Mouse (Mus musculus): Measurements from ENCODE around the gene Lsm7. TPM values are rescaled to one million over a fixed set of nuclear protein-coding genes. Genes with fewer than 3 reads are reported as not detected.

Lsm7 gene
- polyA plus RNA-seq, 1 experiment from 2014 or later = 256 TPM

- H3K4me1 ChIP-seq (ENCODE audit: control insufficient read depth, insufficient read depth, low read length) = no peaks in the 10 kb centered on the region
- no peak overlapping the region for H3K4me2 ChIP-seq (ENCODE audit: low read length)
- no peaks in the 10 kb centered on the region for H3K9me3 ChIP-seq (ENCODE audit: control insufficient read depth, low read length)
- DNase-seq = no peak
- WGBS = 78% methylated on average over 2 of the region's 2 CpGs
- ATAC-seq (ENCODE audit: low FRiP score, low TSS enrichment) = no peak
- H3K9ac ChIP-seq (replicated peaks; ENCODE audit: low read length) = no peak overlapping the region
- no peaks in the 10 kb centered on the region for H3K36me3 ChIP-seq (ENCODE audit: control insufficient read depth, insufficient read depth, low read length)
- no peaks in the 10 kb centered on the region for H3K27me3 ChIP-seq (ENCODE audit: control insufficient read depth, insufficient read depth, low read length)
- no peak overlapping the region for H3K4me3 ChIP-seq (replicated peaks; ENCODE audit: low read depth, low read length)
- H3K27ac ChIP-seq (replicated peaks; ENCODE audit: low read depth, low read length) = no peak overlapping the region
Observed at GRCm38 (mm10) chr10:80880901-80881300, 25.9 kb upstream of the Lsm7 start.

GRCm38 (mm10) chr10:80880131-80880641 lies 25.2 kb upstream of the Lsm7 start:
- Histone ChIP-seq H3K27ac (replicated peaks; ENCODE audit: low read depth, low read length) (no peak overlapping the region), H3K36me3 (ENCODE audit: control insufficient read depth, insufficient read depth, low read length) (no peaks in the 10 kb centered on the region), H3K4me2 (ENCODE audit: low read length) (no peak overlapping the region), H3K4me3 (replicated peaks; ENCODE audit: low read depth, low read length) (no peak overlapping the region), H3K4me1 (ENCODE audit: control insufficient read depth, insufficient read depth, low read length) (no peaks in the 10 kb centered on the region), H3K9ac (replicated peaks; ENCODE audit: low read length) (no peak overlapping the region), H3K27me3 (ENCODE audit: control insufficient read depth, insufficient read depth, low read length) (no peaks in the 10 kb centered on the region), H3K9me3 (ENCODE audit: control insufficient read depth, low read length) (no peaks in the 10 kb centered on the region)
- DNase-seq (peak; percentile 71), ATAC-seq (ENCODE audit: low FRiP score, low TSS enrichment) (peak; percentile 48; the same call in 1 of the 2 replicates)
- WGBS = 18% methylated on average over 5 of the region's 5 CpGs

GRCm38 (mm10) chr10:80876594-80876993 lies 21.6 kb upstream of the Lsm7 start:
- no peak overlapping the region for H3K27ac ChIP-seq (replicated peaks; ENCODE audit: low read depth, low read length)
- no peaks in the 10 kb centered on the region for H3K4me1 ChIP-seq (ENCODE audit: control insufficient read depth, insufficient read depth, low read length)
- DNase-seq = no peak
- WGBS = 35% methylated on average over 3 of the region's 3 CpGs
- no peak overlapping the region for H3K9ac ChIP-seq (replicated peaks; ENCODE audit: low read length)
- H3K36me3 ChIP-seq (ENCODE audit: control insufficient read depth, insufficient read depth, low read length) = no peaks in the 10 kb centered on the region
- no peak overlapping the region for H3K4me2 ChIP-seq (ENCODE audit: low read length)
- H3K9me3 ChIP-seq (ENCODE audit: control insufficient read depth, low read length) = no peaks in the 10 kb centered on the region
- H3K4me3 ChIP-seq (replicated peaks; ENCODE audit: low read depth, low read length) = no peak overlapping the region
- ATAC-seq (ENCODE audit: low FRiP score, low TSS enrichment) = no peak
- H3K27me3 ChIP-seq (ENCODE audit: control insufficient read depth, insufficient read depth, low read length) = no peaks in the 10 kb centered on the region

- H3K9ac ChIP-seq (replicated peaks; ENCODE audit: low read length) = no peak overlapping the region
- H3K27me3 ChIP-seq (ENCODE audit: control insufficient read depth, insufficient read depth, low read length) = no peaks in the 10 kb centered on the region
- no peak overlapping the region for H3K4me3 ChIP-seq (replicated peaks; ENCODE audit: low read depth, low read length)
- no peak overlapping the region for H3K4me2 ChIP-seq (ENCODE audit: low read length)
- no peaks in the 10 kb centered on the region for H3K9me3 ChIP-seq (ENCODE audit: control insufficient read depth, low read length)
- no peak overlapping the region for H3K27ac ChIP-seq (replicated peaks; ENCODE audit: low read depth, low read length)
- no peaks in the 10 kb centered on the region for H3K36me3 ChIP-seq (ENCODE audit: control insufficient read depth, insufficient read depth, low read length)
- 22% methylated on average over 5 of the region's 5 CpGs for WGBS
- H3K4me1 ChIP-seq (ENCODE audit: control insufficient read depth, insufficient read depth, low read length) = no peaks in the 10 kb centered on the region
- DNase-seq (peak; percentile 78), ATAC-seq (ENCODE audit: low FRiP score, low TSS enrichment) (no peak)
Observed at GRCm38 (mm10) chr10:80876028-80876427, 21.0 kb upstream of the Lsm7 start.

- Histone ChIP-seq H3K27me3 (ENCODE audit: control insufficient read depth, insufficient read depth, low read length) (no peaks in the 10 kb centered on the region), H3K4me3 (replicated peaks; ENCODE audit: low read depth, low read length) (no peak overlapping the region), H3K9me3 (ENCODE audit: control insufficient read depth, low read length) (no peaks in the 10 kb centered on the region), H3K9ac (replicated peaks; ENCODE audit: low read length) (no peak overlapping the region), H3K4me2 (ENCODE audit: low read length) (no peak overlapping the region), H3K36me3 (ENCODE audit: control insufficient read depth, insufficient read depth, low read length) (no peaks in the 10 kb centered on the region), H3K27ac (replicated peaks; ENCODE audit: low read depth, low read length) (no peak overlapping the region), H3K4me1 (ENCODE audit: control insufficient read depth, insufficient read depth, low read length) (no peaks in the 10 kb centered on the region)
- ATAC-seq (ENCODE audit: low FRiP score, low TSS enrichment) = no peak
- WGBS = 79% methylated on average over 9 of the region's 9 CpGs
- DNase-seq = no peak
Observed at GRCm38 (mm10) chr10:80874035-80874434, 19.0 kb upstream of the Lsm7 start.

GRCm38 (mm10) chr10:80871581-80871980 lies 16.6 kb upstream of the Lsm7 start, which contains the start of gene Tmprss9:
Tmprss9 (plus strand) TSS chr10:80871848.
- Histone ChIP-seq H3K27ac (replicated peaks; ENCODE audit: low read depth, low read length) (no peak within 1 kb of the TSS), H3K4me2 (ENCODE audit: low read length) (no peak within 1 kb of the TSS), H3K36me3 (ENCODE audit: control insufficient read depth, insufficient read depth, low read length) (peaks cover 20% of the 10 kb centered on the region), H3K9me3 (ENCODE audit: control insufficient read depth, low read length) (no peaks in the 10 kb centered on the region), H3K27me3 (ENCODE audit: control insufficient read depth, insufficient read depth, low read length) (no peaks in the 10 kb centered on the region), H3K4me1 (ENCODE audit: control insufficient read depth, insufficient read depth, low read length) (no peaks in the 10 kb centered on the region), H3K9ac (replicated peaks; ENCODE audit: low read length) (no peak within 1 kb of the TSS), H3K4me3 (replicated peaks; ENCODE audit: low read depth, low read length) (no peak within 1 kb of the TSS)
- WGBS = 46% methylated on average over 9 of the region's 9 CpGs
- no peak for DNase-seq
- ATAC-seq (ENCODE audit: low FRiP score, low TSS enrichment) = no peak

- no peak for DNase-seq
- Histone ChIP-seq H3K4me2 (ENCODE audit: low read length) (no peak overlapping the region), H3K4me3 (replicated peaks; ENCODE audit: low read depth, low read length) (no peak overlapping the region), H3K27me3 (ENCODE audit: control insufficient read depth, insufficient read depth, low read length) (no peaks in the 10 kb centered on the region), H3K9me3 (ENCODE audit: control insufficient read depth, low read length) (no peaks in the 10 kb centered on the region), H3K4me1 (ENCODE audit: control insufficient read depth, insufficient read depth, low read length) (no peaks in the 10 kb centered on the region), H3K9ac (replicated peaks; ENCODE audit: low read length) (no peak overlapping the region), H3K36me3 (ENCODE audit: control insufficient read depth, insufficient read depth, low read length) (peaks cover 26% of the 10 kb centered on the region), H3K27ac (replicated peaks; ENCODE audit: low read depth, low read length) (no peak overlapping the region)
- 74% methylated on average over 4 of the region's 6 CpGs for WGBS
- no peak for ATAC-seq (ENCODE audit: low FRiP score, low TSS enrichment)
Observed at GRCm38 (mm10) chr10:80870993-80871392, 16.0 kb upstream of the Lsm7 start.

GRCm38 (mm10) chr10:80864446-80864845 lies 9.4 kb upstream of the Lsm7 start:
- Histone ChIP-seq H3K27ac (replicated peaks; ENCODE audit: low read depth, low read length) (no peak overlapping the region), H3K4me3 (replicated peaks; ENCODE audit: low read depth, low read length) (no peak overlapping the region), H3K9me3 (ENCODE audit: control insufficient read depth, low read length) (no peaks in the 10 kb centered on the region), H3K4me1 (ENCODE audit: control insufficient read depth, insufficient read depth, low read length) (no peaks in the 10 kb centered on the region), H3K9ac (replicated peaks; ENCODE audit: low read length) (no peak overlapping the region), H3K27me3 (ENCODE audit: control insufficient read depth, insufficient read depth, low read length) (no peaks in the 10 kb centered on the region), H3K4me2 (ENCODE audit: low read length) (no peak overlapping the region), H3K36me3 (ENCODE audit: control insufficient read depth, insufficient read depth, low read length) (peaks cover 69% of the 10 kb centered on the region)
- no peak for ATAC-seq (ENCODE audit: low FRiP score, low TSS enrichment)
- no peak for DNase-seq
- WGBS = 87% methylated on average over 16 of the region's 16 CpGs

- Histone ChIP-seq H3K4me3 (replicated peaks; ENCODE audit: low read depth, low read length) (no peak overlapping the region), H3K36me3 (ENCODE audit: control insufficient read depth, insufficient read depth, low read length) (peaks cover 55% of the 10 kb centered on the region), H3K9ac (replicated peaks; ENCODE audit: low read length) (no peak overlapping the region), H3K27ac (replicated peaks; ENCODE audit: low read depth, low read length) (no peak overlapping the region), H3K4me1 (ENCODE audit: control insufficient read depth, insufficient read depth, low read length) (peaks cover 2% of the 10 kb centered on the region; the same call in 1 of the 2 replicates), H3K27me3 (ENCODE audit: control insufficient read depth, insufficient read depth, low read length) (no peaks in the 10 kb centered on the region), H3K9me3 (ENCODE audit: control insufficient read depth, low read length) (no peaks in the 10 kb centered on the region), H3K4me2 (ENCODE audit: low read length) (no peak overlapping the region)
- WGBS = 95% methylated on average over 5 of the region's 5 CpGs
- DNase-seq (no peak), ATAC-seq (ENCODE audit: low FRiP score, low TSS enrichment) (no peak)
Observed at GRCm38 (mm10) chr10:80862305-80862704, 7.3 kb upstream of the Lsm7 start.
